22 mouse cellular contexts compared by ENCODE assay signal in the genomic region with DNA sequence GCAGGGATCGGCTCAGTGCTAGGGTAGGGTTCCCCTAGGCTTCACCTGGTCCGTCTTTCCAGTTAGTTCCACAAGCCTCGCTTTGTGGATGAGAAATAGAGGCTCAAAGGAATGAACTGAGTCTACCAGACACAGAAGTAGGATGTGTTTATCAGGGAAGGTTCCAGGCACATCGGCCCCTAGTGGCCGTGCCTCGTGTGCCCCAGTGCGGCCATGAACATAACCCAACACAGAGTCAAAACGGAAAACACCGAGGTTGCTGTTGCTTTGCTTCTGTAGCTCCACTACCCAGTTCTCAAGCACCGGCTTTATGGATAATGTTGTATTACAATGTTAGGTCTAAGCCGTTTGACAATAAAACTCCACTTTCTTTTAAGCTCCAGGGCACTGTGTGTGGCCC. TPM values are rescaled to one million over a fixed set of nuclear protein-coding genes. Genes with fewer than 3 reads are reported as not detected.
"Had no signal": no experiment of that assay in that cellular context is flagged by ENCODE, and none has a peak within 500 bp of the region (broad histone marks: within the 10 kb centered on the region; RNA-seq: fewer than 3 reads in every experiment).

No protein-coding gene starts in this region.

- H3K36me3 ChIP-seq: liver, embryonic 12.5 days had no signal

- H3K4me3 ChIP-seq: left cerebral cortex, adult 2 months; liver, embryonic 12.5 days had no signal

- H3K4me2 ChIP-seq: liver, embryonic 12.5 days; lung, embryonic 14.5 days; midbrain, embryonic 11.5 days had no signal

- DNase-seq: kidney, adult 18-20 months; kidney, postnatal 10 days; kidney, postnatal 36 days; layer of hippocampus, postnatal 36 days; lung, embryonic 14.5 days; lung, postnatal 10 days; lung, postnatal 36 days; midbrain, embryonic 14.5 days; thymus, adult 18-20 months; thymus, postnatal 36 days had no signal

- H3K9me3 ChIP-seq: liver, embryonic 12.5 days had no signal

- H3K27ac ChIP-seq: left cerebral cortex, adult 2 months; liver, embryonic 12.5 days had no signal

- H3K9ac ChIP-seq: liver, embryonic 12.5 days; lung, embryonic 14.5 days had no signal

- ATAC-seq: liver, embryonic 12.5 days had no signal

RNA-seq across cellular contexts. Expression of gene Accsl, which starts 0.4 kb away (rescaled TPM):
- total RNA-seq: megakaryocyte progenitor cell, adult 5-6 weeks; megakaryocyte-erythroid progenitor cell, adult 5-6 weeks; midbrain, postnatal 0 days had no signal
- polyA plus RNA-seq: kidney, embryonic 14.5 days; limb, embryonic 11.5 days; liver, embryonic 12.5 days; liver, embryonic 16.5 days; neural tube, embryonic 11.5 days; small intestine, adult 2 months; testis, adult 2 months had no signal
